Mouse (Mus musculus): Measurements from ENCODE around the gene Cyp2w1.

The Cyp2w1 gene

GRCm38 (mm10) chr5:139352317-139352716 lies at the start of gene Cyp2w1:
Gene Cyp2w1, plus strand, starts transcription at chr5:139352617.
- DNase-seq (ENCODE audit: low spot score) = no peak

GRCm38 (mm10) chr5:139303646-139304061 lies 48.8 kb upstream of the Cyp2w1 start:
- DNase-seq (ENCODE audit: low spot score) = no peak

DNA sequence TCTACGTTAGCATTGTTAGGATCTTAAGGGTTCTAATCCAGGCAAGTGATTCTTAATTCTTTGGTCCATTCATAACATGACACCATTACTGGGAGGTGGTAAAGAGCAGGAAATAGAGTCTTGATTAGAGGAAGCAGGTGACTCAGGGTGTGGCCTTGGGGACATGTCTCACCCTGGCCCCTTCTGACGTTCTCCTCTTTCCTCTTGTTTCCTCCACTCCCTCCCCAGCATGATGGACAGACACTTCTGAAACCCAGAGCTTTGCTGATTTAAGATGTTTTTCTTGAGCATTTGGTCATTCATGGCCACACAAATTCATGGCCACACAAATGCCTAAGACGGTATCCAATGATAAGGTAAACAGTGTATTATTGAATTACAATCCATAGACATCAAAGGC lies 42.5 kb upstream of the Cyp2w1 start:
- DNase-seq (ENCODE audit: low spot score) = no peak

GRCm38 (mm10) chr5:139310477-139310876 lies 41.9 kb upstream of the Cyp2w1 start:
- no peak for DNase-seq (ENCODE audit: low spot score)

GRCm38 (mm10) chr5:139311822-139312221 lies 40.6 kb upstream of the Cyp2w1 start:
- DNase-seq (ENCODE audit: low spot score) = no peak

DNA sequence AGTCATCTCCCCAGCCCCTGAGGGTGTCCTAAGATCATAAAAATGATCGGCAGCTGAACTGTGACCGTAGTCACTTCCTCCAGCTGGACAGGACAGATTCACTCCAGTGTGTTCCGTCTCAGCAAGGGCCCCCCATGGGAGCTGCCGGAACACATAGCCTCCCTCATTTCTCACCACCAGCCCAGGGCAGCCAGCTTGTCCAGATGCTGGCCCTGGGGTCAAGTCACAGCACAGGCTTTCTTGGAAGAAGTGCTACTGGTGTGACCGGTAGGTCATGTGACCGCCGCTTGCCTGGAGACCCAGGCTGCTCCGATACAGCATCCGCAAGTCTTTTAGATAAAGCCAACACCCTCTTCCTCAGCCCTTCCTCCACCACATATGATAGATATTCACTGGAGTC lies 38.9 kb upstream of the Cyp2w1 start:
- no peak for DNase-seq (ENCODE audit: low spot score)

DNA sequence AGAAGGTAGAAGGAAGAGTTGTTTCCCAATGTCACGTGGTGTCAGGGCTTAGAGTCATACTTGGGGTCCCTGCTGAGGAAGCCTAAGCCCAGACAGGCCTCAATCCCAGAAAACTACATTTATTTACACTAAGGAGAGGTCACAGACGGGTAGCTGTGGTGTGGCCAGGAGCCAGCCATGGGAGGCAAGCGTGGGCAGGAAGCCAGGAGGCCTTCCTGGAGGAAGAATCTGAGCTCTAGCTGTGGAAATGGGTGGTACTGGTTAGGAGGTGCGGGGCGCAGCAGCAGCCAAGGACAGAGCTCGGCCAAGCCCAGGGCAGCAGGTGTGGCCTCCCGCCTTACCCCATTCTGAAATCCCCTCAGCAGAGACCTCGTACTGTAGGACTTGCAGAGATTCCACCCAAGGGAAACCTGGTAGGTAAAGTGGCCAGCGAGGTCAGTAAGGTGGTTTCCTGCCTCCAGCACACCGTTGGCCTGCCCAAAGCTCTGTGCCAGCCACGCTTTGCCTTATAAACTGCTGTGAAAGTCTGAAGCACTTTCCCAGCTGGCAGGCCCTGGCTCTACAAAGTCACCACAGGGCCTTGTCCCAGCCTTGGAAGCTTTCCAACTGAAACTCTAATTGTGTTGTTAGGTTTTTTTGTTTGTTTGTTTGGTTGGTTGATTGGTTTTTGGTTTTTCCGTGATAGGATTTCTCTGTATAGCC lies 37.3 kb upstream of the Cyp2w1 start:
- no peak for DNase-seq (ENCODE audit: low spot score)

DNA sequence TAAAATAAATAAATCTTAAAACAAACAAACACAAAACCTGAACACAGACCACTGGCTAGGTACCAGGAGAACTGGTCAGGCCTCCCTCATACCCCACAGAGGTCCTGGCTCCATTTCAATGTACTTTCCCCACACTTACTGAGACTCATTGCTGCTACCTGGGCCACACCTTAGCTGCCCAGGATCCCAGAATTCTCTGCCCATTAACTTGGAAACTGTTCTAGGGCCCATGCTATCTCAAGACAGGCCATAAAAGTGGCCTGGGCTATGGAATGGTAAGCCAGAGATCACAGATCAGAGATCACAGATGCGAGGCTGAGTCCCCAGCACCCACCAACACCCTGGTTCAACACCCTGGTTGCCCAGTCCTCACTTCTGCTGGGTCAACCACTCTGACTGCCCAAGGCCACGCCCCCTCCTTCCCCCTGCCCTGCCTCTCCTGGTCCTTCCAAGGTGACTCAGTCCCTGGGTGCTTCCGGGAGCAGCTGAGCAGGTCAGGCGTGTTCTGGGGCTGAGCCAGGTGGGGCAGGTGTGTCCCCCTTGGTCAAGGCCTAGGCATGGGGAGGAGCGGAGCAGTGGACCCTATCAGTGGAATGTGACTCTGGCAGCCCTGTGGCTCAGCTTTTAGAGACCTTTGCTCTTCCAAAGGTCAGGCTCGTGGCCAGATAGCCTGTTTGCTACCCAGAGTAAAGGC lies 35.3 kb upstream of the Cyp2w1 start:
- DNase-seq (ENCODE audit: low spot score) = peak; percentile 30

- no peak for DNase-seq (ENCODE audit: low spot score)
Observed at GRCm38 (mm10) chr5:139317751-139318504, 34.5 kb upstream of the Cyp2w1 start.

GRCm38 (mm10) chr5:139320424-139320823 lies 32.0 kb upstream of the Cyp2w1 start:
- no peak for DNase-seq (ENCODE audit: low spot score)

GRCm38 (mm10) chr5:139321331-139321730 lies 31.1 kb upstream of the Cyp2w1 start:
- no peak for DNase-seq (ENCODE audit: low spot score)

DNA sequence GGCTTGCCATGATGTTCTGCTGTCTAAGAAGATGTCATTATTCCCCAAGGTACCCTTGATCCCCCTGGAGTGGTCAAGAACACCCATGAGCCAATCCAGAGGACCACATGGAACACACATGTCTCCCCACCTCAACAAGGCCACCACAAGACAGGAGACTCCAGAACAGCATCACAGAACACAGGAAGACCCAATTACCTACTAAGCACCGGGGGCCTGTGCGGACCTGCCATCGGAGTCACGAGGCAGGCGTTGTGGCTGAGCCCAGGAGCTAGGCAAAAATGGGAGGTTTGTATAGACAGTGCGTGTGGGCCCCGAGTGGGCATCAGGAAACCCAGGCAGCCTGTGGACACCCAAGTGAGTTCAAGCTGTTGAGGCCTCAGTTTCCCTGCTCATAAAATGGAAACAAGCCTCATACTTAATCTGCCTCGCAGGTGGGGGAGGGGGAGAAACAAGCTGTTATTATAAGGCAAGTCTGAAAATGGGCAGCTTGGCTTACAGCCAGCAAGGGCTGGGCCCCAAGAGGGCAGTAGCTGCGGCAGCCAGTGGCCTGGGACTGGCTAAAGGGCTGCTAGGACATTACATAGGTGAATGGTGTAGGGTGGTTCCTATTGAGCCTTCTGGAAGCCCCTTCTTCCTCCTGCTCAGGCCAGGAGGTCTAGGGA lies 29.0 kb upstream of the Cyp2w1 start:
- no peak for DNase-seq (ENCODE audit: low spot score)

GRCm38 (mm10) chr5:139324045-139324491 lies 28.3 kb upstream of the Cyp2w1 start:
- no peak for DNase-seq (ENCODE audit: low spot score)

DNA sequence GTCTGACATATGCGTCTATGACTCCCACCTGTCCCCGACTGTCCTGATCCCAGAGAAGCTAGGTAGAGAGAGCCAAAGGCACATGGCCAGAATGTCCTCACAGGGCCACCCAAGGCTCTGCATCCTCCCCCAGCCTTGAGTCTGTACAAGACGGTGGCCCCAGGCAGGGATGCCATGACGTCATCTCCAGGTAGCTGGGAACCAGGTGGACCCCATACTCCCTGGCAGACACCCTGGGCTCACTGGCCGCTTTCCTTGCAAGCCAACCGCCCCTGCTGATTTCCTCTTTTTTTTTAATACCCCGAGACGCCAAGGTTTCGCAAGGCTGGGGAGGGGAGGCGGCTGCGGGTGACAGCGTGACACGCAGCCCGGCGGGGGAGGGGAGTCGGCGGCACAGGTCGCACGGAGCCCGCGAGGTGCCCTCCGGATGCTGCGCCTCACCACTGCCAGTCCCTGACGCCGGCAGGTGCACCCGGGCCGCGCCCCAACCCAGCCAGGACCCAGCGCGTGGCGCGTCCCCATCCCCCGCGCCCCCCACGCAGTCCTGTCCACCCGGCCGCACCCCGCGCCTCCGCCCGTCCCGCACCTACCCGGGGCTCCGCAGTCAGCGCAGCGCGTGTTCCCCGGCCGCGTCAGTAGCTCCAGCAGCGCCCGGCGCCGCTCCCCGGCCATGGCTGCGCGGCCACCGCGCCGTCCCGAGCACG lies 27.6 kb upstream of the Cyp2w1 start:
- DNase-seq (ENCODE audit: low spot score) = peak; percentile 38

DNA sequence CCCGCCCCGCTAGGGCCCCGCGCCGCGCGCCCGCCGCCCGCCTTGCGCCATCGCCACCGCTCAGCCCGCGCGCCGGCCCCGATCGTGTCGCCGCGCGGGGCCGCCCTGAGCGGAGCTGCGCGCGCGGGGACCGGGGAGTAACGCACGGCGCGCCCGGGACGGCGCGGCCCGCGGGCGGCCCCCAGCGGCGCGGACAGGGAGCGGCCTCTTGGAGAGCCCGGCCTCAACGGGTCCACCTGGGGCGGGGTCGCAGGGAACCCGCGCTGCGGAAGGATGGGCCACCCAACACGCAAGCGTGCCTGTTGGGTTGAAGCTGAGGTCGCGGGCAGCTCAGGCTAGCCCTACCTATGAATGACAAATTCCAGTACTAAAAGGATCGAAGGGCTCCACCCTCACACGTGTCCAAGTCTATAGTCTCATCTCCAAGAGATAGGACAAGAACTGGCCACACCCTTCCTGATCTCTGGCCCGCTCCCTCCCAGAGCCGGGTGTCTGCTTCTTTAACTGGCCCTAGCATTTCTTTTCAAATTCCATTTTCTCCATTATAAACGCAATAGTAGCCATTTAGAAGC lies 26.9 kb upstream of the Cyp2w1 start, which contains the start of gene Adap1:
Gene Adap1, minus strand, starts transcription at position 228 of the 572 bp plus-strand sequence.
- DNase-seq (ENCODE audit: low spot score) = peak; percentile 61

GRCm38 (mm10) chr5:139326111-139326696 lies 26.2 kb upstream of the Cyp2w1 start:
- DNase-seq (ENCODE audit: low spot score) = no peak

- DNase-seq (ENCODE audit: low spot score) = no peak
Observed at GRCm38 (mm10) chr5:139326986-139327633, 25.3 kb upstream of the Cyp2w1 start.

GRCm38 (mm10) chr5:139327634-139328020 lies 24.8 kb upstream of the Cyp2w1 start:
- no peak for DNase-seq (ENCODE audit: low spot score)

GRCm38 (mm10) chr5:139330766-139331165 lies 21.7 kb upstream of the Cyp2w1 start:
- DNase-seq (ENCODE audit: low spot score) = no peak

- peak; percentile 81 for DNase-seq (ENCODE audit: low spot score)
Observed at GRCm38 (mm10) chr5:139331742-139332141, 20.7 kb upstream of the Cyp2w1 start.
